Mouse (Mus musculus) fat pad, adult 2 months (tissue): ENCODE data around the gene Tmem116.
"Not testable (repeated sequence)": the region's sequence is repeated elsewhere in the genome, so short reads cannot be mapped to it uniquely, and the experiment has no call there.

Experiments used
- DNase-seq: peaks from one replicate; pipeline ENCODE4 v3.0.0-alpha.2; 2011; ENCODE audit warnings: low read depth, low spot score; ENCODE audit errors: extremely low read depth

Gene Tmem116

DNA sequence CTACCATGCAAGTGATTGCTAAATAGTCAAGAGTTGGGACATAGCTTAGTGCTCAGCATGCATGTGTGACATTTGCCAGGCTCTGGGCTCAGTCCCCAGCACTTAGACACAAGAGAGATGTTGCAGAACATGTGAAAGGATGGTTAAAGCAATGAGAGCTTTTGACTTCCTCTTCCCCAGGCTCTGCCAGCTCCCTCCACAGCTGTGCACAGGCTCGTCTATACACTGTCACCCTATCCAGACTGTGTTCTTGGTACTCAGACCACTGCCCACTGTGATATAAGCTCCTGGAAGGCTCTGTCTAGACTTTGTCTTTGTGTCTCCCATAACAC is 10.4 kb downstream of the Tmem116 start:
- DNase-seq: no peak

DNA sequence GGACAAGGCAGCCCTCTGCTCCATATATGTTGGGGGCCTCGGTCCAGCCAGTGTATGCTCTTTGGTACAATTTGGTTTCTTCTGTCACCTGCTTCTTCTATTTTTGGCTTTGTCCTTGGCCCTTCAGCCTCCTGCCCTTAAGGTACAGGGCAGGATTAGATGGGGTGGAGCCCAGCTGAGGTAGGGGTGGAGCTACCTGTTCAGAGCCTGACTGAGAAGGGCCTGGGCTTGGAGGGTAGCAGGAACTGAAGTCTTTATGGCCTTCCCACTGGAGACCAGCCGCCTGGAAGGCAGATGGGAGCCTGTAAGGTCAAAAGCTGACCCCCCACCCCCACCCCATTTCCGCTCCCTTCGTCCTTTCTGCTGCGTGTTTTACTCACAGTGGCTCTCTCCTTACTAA is 11.3 kb downstream of the Tmem116 start:
- no peak for DNase-seq

DNA sequence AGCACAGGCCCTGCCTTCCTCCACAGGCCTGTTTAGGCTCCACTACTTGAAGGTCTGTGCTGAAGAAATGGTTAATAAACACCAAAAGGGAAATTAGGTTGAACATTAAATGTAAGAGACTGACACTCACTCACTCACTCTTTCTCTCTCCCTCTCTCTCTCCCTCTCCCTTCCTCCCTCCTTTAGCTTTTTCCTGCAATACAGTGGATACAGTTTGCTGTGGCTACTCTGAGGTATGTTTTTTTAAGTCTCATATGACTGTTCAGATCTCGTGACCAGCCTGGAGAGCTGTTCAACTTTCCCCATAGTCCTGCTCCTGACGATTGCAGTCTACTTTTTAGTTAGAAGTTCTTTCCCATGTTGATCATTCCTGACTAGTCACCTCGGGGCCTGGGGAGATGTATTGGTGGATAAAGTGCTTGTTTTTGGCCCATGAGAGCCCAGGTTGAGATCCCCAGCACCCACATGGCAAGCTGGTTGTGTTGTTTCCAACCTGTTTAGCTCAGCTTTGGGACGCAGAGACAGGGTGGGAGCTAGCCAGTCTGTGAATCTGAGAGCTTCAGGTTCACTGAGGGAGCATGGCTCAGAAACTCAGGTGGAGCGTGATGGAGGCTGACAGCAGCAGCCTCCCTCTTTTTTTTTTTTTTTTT is 12.0 kb downstream of the Tmem116 start:
- DNase-seq: no peak

DNA sequence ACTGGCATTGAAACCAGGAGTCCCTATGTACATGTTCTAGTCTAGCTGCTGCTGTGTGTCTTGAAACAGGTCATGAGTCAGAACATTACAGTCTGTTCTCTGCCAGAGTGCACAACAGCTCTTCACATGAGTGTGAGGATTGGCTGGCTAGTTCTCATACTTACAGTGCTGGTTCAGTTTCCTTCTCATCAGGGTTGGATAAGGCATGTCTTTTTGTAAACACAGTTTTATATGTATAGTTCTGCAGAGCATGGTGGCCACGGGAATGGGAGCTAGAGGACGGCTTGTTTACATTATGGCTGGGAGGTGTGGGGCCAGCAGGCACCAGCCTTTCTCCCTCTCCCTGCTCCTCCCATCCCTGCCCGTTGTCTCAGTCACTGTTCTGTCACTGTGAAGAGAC is 17.9 kb downstream of the Tmem116 start:
- no peak for DNase-seq

- no peak for DNase-seq
These were observed 20.7 kb downstream of the Tmem116 start for GRCm38 (mm10) chr5:121472411-121472810.

- DNase-seq: no peak
These were observed 22.9 kb downstream of the Tmem116 start for GRCm38 (mm10) chr5:121474610-121475009.

DNA sequence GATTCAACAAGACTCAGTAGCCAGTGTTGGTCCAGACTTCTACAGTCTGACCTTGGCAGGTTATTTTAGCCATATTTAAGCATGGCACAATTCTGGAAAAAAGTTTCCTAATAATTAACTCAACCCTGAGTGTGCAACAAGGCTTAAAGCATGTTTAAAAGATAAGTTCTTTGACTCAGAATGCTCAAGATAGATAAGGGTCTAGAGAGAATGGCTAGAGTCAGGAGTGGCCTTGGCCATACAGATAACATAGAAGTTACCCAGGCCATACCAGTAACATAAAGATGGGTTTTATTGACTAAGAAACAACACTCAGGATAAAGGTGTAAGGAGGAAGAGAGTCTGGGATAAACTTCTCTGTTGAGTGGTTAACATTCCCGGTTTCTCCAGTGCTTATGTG is 24.3 kb downstream of the Tmem116 start:
- no peak for DNase-seq

GRCm38 (mm10) chr5:121477680-121478079 is 26.0 kb downstream of the Tmem116 start:
- no peak for DNase-seq

GRCm38 (mm10) chr5:121484801-121485200 is 33.1 kb downstream of the Tmem116 start:
- DNase-seq: no peak

GRCm38 (mm10) chr5:121493305-121493704 is 41.6 kb downstream of the Tmem116 start:
- no peak for DNase-seq

GRCm38 (mm10) chr5:121500719-121501118 is 49.0 kb downstream of the Tmem116 start:
- no peak for DNase-seq

DNA sequence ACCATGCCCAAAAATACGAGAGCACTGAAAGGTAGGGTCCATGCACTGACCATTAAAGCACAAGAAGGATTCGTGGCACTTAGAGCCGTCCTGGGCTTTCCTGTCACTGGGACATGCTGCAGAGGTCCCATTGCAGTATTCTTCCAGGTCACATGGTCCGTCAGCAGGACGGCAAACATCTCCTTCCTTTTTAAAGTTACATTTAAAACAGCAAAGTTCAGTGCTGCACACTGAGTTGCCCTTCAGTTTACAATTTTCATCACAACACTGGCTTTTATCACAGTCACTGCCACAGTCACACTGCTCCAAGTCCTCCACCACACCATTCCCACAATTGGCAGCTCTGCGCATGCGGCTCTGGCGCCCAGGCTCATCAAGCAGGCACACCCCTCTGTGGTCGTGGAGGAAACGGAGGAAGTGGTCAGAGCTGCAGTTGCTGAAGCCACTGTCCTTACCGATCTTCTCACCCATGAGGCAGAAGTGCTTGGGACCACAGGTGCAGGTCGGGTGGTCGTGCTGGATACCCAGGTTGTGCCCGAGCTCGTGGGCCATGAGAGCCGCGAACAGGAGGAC is 49.8 kb downstream of the Tmem116 start:
- not testable (repeated sequence) for DNase-seq

DNA sequence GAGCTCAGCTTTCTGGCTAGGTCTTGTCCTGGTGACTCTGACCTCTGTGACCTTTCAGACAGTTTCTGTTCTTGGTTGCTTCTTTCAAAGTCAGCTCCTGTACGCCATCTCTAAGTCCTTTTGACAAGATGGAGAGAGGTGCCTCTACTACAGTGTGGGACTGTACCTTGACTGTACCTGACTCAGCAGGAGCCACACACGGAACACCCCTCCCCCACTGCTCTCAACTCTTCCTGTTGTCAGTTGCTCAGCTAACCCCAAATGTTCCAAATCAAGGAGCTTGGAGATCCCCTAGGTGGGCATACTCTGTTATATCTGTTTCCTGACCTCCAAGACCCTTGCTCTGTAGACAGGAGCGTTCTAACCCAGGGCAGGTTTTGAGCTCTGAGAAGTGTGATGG is 51.5 kb downstream of the Tmem116 start, which contains the start of gene Adam1b:
Gene Adam1b, minus strand, starts transcription at position 205 of the 400 bp plus-strand sequence.
- DNase-seq: no peak

GRCm38 (mm10) chr5:121506846-121507245 is 55.2 kb downstream of the Tmem116 start:
- DNase-seq: no peak

- DNase-seq: no peak
These were observed 58.3 kb downstream of the Tmem116 start for GRCm38 (mm10) chr5:121510009-121510408.

GRCm38 (mm10) chr5:121518983-121519382 is 67.3 kb downstream of the Tmem116 start:
- no peak for DNase-seq

DNA sequence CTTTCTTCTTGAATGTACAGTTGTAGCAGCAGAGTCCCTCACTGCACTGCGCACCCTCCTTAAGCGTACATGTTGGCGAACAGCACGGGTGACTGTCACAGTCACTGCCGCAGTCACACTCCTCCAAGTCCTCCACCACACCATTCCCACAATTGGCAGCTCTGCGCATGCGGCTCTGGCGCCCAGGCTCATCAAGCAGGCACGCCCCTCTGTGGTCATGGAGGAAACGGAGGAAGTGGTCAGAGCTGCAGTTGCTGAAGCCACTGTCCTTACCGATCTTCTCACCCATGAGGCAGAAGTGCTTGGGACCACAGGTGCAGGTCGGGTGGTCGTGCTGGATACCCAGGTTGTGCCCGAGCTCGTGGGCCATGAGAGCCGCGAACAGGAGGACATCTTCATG is 68.1 kb downstream of the Tmem116 start:
- not testable (repeated sequence) for DNase-seq

- no peak for DNase-seq
These were observed 74.2 kb downstream of the Tmem116 start for GRCm38 (mm10) chr5:121525774-121526450.

DNA sequence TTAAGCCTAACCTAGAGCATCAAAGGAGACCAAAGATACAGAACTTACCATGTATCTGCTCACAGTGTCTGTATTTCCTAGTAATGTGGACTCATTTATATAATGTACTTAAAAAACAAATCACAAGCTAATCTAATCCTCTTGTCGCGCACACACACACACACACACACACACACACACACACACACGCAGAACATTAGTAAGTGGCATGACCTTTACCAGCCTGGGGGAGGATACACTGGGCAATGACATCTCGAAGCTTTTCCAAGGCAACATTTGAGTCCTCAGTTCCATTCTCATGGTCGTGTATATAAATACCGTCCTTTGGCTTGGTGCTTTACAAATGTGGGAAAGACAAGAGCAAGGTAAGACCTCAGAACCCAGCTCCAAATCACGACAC is 74.8 kb downstream of the Tmem116 start:
- no peak for DNase-seq

- no peak for DNase-seq
These were observed 75.3 kb downstream of the Tmem116 start for GRCm38 (mm10) chr5:121526961-121527360.

DNA sequence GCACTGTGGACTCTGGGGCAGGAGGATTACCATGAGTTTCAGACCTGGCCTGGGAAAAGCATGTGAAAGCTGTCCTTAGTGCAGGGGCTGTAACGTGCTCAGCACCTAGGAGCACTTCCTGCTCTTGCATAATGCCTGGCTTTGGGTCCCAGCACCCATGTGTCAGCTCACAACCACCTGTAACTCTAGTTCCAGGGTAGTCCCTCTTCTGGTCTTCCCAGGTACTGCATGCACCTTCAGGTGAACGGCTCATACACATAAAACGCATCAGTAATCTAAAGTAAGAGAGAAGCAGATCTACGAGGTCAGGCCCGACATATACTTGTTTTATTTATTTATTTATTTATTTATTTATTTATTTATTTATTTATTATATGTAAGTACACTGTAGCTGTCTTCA is 82.8 kb downstream of the Tmem116 start:
- DNase-seq: no peak

GRCm38 (mm10) chr5:121535116-121535515 is 83.4 kb downstream of the Tmem116 start:
- DNase-seq: no peak
